Mouse (Mus musculus): ENCODE results near the gene Ipo4.

Ipo4 gene

GRCm38 (mm10) chr14:55635523-55636007 lies at the start of gene Ipo4:
Gene Ipo4, minus strand, starts transcription at chr14:55635957.
- peak; percentile 95 for DNase-seq (ENCODE audit: low read depth, low spot score)

GRCm38 (mm10) chr14:55682118-55682493 lies 46.3 kb upstream of the Ipo4 start:
- no peak for DNase-seq (ENCODE audit: low read depth, low spot score)

- DNase-seq (ENCODE audit: low read depth, low spot score), result peak; percentile 98
These were observed 45.7 kb upstream of the Ipo4 start, which contains the start of gene Tinf2 for GRCm38 (mm10) chr14:55681160-55682117. Gene Tinf2, minus strand, starts transcription at chr14:55681820.

- no peak for DNase-seq (ENCODE audit: low read depth, low spot score)
These were observed 41.9 kb upstream of the Ipo4 start for GRCm38 (mm10) chr14:55677615-55678014.

- no peak for DNase-seq (ENCODE audit: low read depth, low spot score)
These were observed 36.9 kb upstream of the Ipo4 start for GRCm38 (mm10) chr14:55672741-55673060.

- DNase-seq (ENCODE audit: low read depth, low spot score), result peak; percentile 100
These were observed 36.3 kb upstream of the Ipo4 start, which contains the start of the genes Gmpr2 and Nedd8 for GRCm38 (mm10) chr14:55671833-55672740. Gene Gmpr2, plus strand, starts transcription at chr14:55671941. Gene Nedd8, minus strand, starts transcription at chr14:55672124.

GRCm38 (mm10) chr14:55671486-55671832 lies 35.7 kb upstream of the Ipo4 start:
- DNase-seq (ENCODE audit: low read depth, low spot score), result no peak

- DNase-seq (ENCODE audit: low read depth, low spot score), result no peak
These were observed 24.9 kb upstream of the Ipo4 start for GRCm38 (mm10) chr14:55660636-55661035.

GRCm38 (mm10) chr14:55659960-55660573 lies 24.3 kb upstream of the Ipo4 start, which contains the start of gene Mdp1:
Gene Mdp1, minus strand, starts transcription at chr14:55660508.
- DNase-seq (ENCODE audit: low read depth, low spot score), result peak; percentile 84

- no peak for DNase-seq (ENCODE audit: low read depth, low spot score)
These were observed 22.3 kb upstream of the Ipo4 start for GRCm38 (mm10) chr14:55658011-55658410.

- DNase-seq (ENCODE audit: low read depth, low spot score), result no peak
These were observed 21.2 kb upstream of the Ipo4 start for GRCm38 (mm10) chr14:55656935-55657334.

- DNase-seq (ENCODE audit: low read depth, low spot score), result no peak
These were observed 15.8 kb upstream of the Ipo4 start for GRCm38 (mm10) chr14:55651528-55651927.

GRCm38 (mm10) chr14:55649884-55650283 lies 14.1 kb upstream of the Ipo4 start, which contains the start of gene Tssk4:
Gene Tssk4, plus strand, starts transcription at chr14:55650184.
- DNase-seq (ENCODE audit: low read depth, low spot score), result no peak

- DNase-seq (ENCODE audit: low read depth, low spot score), result no peak
These were observed 8.6 kb upstream of the Ipo4 start for GRCm38 (mm10) chr14:55644261-55644888.

GRCm38 (mm10) chr14:55643060-55643907 lies 7.5 kb upstream of the Ipo4 start, which contains the start of gene Tm9sf1:
Gene Tm9sf1, minus strand, starts transcription at chr14:55643806.
- peak; percentile 79 for DNase-seq (ENCODE audit: low read depth, low spot score)

- no peak for DNase-seq (ENCODE audit: low read depth, low spot score)
These were observed 6.9 kb upstream of the Ipo4 start for GRCm38 (mm10) chr14:55642679-55643059.

GRCm38 (mm10) chr14:55641291-55641690 lies 5.5 kb upstream of the Ipo4 start:
- DNase-seq (ENCODE audit: low read depth, low spot score), result no peak

GRCm38 (mm10) chr14:55640816-55641215 lies 5.1 kb upstream of the Ipo4 start:
- no peak for DNase-seq (ENCODE audit: low read depth, low spot score)

GRCm38 (mm10) chr14:55637795-55638194 lies 2.0 kb upstream of the Ipo4 start, which contains the start of gene Gm49378:
Gene Gm49378, minus strand, starts transcription at chr14:55637895.
- no peak for DNase-seq (ENCODE audit: low read depth, low spot score)
